Mouse (Mus musculus) C2C12 (cell line): ENCODE measurements around the gene Cntfr.

Source experiments
- CEBPB ChIP-seq: IDR thresholded peaks from one replicate; pipeline ENCODE4 v1.6.1; 2011; ENCODE audit warnings: low read depth, mild to moderate bottlenecking, control low read depth, moderate library complexity
- CTCF ChIP-seq: IDR thresholded peaks from one replicate; pipeline ENCODE4 v1.5.1; 2011; ENCODE audit not compliant: control insufficient read depth, insufficient read depth, insufficient read length
- MAX ChIP-seq: IDR thresholded peaks from one replicate; pipeline ENCODE4 v1.6.1; 2011; ENCODE audit warnings: mild to moderate bottlenecking, control low read depth
- MYOD1 ChIP-seq: IDR thresholded peaks from one replicate; pipeline ENCODE4 v1.6.1; 2011; ENCODE audit warnings: low read depth; ENCODE audit not compliant: control insufficient read depth, insufficient read length
- MYOG ChIP-seq: IDR thresholded peaks from one replicate; pipeline ENCODE4 v1.6.1; 2011; ENCODE audit not compliant: control insufficient read depth, insufficient read length; ENCODE audit errors: extremely low read depth
- USF1 ChIP-seq: IDR thresholded peaks from one replicate; pipeline ENCODE4 v1.6.1; 2011; ENCODE audit warnings: low read depth, mild to moderate bottlenecking, control low read depth, moderate library complexity

DNA sequence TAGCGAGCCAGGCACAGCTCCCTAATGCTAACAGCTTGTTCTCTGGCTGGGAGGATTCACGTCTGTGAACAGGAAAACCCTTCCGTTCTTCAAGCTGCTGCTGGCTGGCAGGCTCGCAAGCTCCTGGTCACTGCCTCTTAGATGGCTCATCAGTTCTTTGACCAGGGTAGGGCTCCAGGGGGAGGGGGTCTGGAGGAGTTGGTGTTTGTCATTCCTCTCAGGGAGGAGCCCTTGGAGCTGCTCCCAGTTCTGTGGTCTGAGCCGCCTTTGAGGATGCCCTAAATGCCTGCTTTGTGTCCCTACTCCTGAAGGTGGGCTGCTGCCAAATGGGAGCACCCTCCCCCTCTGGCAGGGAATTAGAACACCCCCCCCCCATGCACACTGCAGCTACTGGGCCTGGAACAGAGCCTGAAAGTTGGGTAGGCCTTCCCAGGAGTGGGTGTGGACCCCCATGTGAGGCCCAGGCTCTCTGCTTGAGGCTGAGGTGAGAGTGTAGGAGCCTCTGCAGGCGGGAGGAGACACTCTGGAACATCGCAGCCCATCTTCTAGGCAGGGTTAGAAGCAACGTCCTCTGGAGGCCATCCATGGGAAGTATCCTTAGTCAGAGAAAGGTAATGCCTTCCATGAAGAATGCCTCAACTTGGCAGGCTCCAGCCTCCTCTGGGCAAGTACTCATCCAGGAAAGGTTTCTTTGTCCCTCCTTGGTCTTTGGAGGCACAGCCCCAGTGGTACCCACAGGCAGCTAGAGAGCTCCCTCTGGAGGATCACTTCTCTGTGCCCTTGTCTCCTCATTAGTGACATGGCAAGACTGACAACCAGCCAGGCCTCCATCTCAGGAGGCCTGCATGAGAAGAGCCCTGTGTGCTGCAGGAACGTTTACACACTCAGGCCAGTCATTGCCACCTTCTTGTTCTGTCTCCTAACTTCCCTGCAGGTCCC is 81.0 kb downstream of the Cntfr start:
- no peak for TF ChIP-seq USF1
- no peak for TF ChIP-seq CTCF
- TF ChIP-seq MAX = no peak
- TF ChIP-seq MYOG = no peak
- TF ChIP-seq CEBPB = no peak
- no peak for TF ChIP-seq MYOD1
